Mouse (Mus musculus) thymus, postnatal 25 days (tissue): ENCODE results near the gene Med8.
A peak's percentile ranks its signal among the peaks of the same experiment; 100 is the strongest.

Experiments
- DNase-seq: peaks from one replicate; pipeline ENCODE4 v3.0.0; 2022

The Med8 gene

GRCm38 (mm10) chr4:118409142-118409900 is at the start of gene Med8, which contains the start of gene Szt2:
Med8 (plus strand) TSS chr4:118409337.
Szt2 (minus strand) TSS chr4:118409273.
- DNase-seq: peak; percentile 89

- peak; percentile 80 for DNase-seq
Measured at GRCm38 (mm10) chr4:118359896-118360720, 49.0 kb upstream of the Med8 start.

DNA sequence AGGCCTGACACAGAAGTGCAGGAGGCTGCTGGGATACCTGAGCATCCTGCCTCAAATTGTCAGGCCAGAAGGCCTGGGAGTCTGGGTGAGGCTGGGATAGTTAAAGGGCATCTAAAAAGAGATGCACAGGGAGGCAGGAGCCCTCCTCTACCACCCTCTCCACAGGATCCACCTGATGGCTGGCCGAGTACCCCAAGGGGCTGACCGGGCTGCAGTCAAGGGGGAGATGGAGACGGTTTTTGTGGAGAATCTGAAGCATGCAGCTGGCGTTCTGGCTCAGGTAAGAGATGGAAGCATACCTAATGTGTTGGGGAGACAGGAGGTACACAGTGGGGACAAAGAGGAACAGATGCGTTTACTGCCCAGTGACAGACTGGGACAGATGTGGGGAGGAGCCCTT is 47.7 kb upstream of the Med8 start:
- DNase-seq: no peak

GRCm38 (mm10) chr4:118362879-118363278 is 46.3 kb upstream of the Med8 start:
- DNase-seq: no peak

- DNase-seq: no peak
Measured at GRCm38 (mm10) chr4:118363985-118364384, 45.2 kb upstream of the Med8 start.

- DNase-seq: no peak
Measured at GRCm38 (mm10) chr4:118364641-118365040, 44.5 kb upstream of the Med8 start.

- no peak for DNase-seq
Measured at GRCm38 (mm10) chr4:118365991-118366390, 43.1 kb upstream of the Med8 start.

DNA sequence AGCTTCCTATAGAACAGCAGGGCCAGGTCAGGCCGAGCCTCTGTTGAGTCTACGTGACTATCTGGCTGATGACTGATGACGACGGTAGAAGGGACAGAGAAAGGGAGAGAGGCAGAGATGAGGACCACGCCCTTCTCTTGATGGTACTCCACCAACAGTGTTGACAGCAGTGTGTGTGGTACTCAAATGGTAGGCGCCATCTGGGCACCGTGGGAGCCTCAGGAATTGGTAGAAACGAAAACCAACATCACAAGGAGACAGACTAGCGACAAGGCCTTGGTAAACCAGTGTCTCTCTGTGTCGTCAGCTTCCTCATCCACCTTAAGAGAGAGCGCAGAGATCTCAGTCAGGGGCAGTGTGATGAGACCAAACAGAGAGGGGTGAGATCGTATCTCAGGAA is 41.6 kb upstream of the Med8 start:
- no peak for DNase-seq

GRCm38 (mm10) chr4:118368616-118369015 is 40.5 kb upstream of the Med8 start:
- no peak for DNase-seq

DNA sequence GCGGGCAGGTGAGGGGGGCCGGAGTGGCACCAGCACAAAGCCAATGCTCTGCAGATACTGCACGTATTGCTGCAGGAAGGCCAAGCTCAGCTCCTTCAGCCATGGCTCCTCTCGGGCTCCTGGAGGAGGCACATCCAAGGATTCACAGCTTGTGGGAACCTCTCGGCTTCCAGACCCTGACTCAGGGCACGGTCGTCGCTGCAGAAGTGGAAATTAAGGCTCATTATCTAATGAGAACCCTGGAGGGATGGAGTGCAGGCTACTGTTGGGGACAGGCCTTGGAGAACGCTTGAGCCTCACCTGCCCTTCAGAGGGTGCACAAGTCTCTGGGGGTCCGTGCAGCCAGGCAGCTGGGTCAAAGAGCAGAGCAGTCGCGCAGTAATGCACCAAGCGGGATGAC is 37.3 kb upstream of the Med8 start:
- no peak for DNase-seq

DNA sequence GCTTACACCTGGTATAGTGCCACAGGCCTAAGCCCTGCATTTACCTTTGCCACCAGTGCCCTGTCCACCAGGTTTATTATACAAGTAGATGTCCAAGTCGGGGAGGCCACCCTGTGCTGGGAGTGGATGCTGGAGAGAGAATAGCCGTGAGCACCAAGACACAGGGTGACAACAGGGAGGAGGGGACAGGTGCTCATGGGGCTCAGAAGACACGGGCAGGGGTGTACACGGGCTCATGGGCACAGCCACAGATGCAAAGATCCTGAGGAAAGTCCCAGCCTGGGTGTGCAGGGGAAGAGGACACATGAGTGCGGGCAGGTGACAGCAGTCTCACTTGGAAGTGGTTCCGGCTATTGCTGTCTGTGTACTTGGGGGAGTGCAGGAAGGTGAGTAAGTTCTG is 33.1 kb upstream of the Med8 start:
- DNase-seq: no peak

GRCm38 (mm10) chr4:118383271-118383670 is 25.9 kb upstream of the Med8 start:
- no peak for DNase-seq

DNA sequence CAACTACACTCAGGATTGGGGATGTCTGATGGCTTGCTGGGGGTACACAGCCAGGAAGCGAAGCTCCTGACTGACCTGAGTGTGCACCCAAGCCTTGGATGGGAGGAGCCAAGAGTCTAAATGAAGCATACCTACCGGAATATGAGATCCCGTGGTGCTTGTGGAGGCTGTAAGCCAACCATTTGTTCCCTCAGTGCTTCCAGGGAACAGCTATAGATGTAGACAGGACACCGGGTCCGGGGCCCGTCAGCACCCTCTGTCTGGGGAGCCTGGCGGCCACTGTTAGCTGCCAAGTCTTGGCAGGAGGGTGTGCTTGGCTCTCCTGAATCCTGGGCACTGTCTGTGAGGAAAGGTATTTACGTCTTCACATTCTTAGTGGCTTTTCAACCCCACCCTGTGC is 21.8 kb upstream of the Med8 start:
- no peak for DNase-seq

GRCm38 (mm10) chr4:118390146-118390545 is 19.0 kb upstream of the Med8 start:
- no peak for DNase-seq

- no peak for DNase-seq
Measured at GRCm38 (mm10) chr4:118394505-118394904, 14.6 kb upstream of the Med8 start.

DNA sequence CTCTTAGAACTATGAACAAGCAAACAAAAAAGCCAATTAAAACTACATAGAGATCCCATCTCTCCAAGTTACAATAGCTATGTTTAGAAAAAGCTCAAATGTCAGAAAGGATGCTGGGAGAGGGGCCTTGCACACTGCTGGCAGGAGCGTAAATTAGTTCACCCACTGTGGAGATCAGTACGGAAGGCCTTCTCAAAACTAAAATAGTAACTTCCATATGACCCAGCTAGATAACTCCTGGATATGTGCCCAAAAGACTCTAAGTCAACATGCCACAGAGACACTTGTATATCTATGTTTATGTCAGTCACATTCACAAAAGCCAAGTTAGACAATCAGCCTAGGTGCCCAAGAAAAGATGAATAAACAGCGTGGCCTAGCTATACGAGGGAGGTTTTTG is 13.8 kb upstream of the Med8 start:
- no peak for DNase-seq

- no peak for DNase-seq
Measured at GRCm38 (mm10) chr4:118396433-118396832, 12.7 kb upstream of the Med8 start.

DNA sequence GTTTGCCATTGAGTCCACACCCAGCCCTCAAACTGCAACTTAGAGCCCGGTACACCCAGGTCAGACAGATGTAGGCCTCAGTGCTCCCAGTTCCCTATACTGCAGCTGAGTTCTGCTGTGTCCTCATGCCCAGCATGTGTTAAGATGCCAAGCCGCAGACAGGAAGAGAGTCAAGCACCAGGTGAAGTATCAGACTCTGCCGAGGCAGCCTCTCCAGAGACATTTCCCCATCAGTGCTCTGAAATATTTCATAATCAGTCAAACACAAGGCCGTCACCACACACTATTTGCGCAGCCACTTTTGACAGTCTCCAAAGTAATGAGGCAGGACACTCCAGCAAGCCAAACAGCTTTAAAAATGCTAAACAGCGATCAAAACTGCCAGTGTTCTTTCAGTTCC is 10.7 kb upstream of the Med8 start:
- DNase-seq: no peak

DNA sequence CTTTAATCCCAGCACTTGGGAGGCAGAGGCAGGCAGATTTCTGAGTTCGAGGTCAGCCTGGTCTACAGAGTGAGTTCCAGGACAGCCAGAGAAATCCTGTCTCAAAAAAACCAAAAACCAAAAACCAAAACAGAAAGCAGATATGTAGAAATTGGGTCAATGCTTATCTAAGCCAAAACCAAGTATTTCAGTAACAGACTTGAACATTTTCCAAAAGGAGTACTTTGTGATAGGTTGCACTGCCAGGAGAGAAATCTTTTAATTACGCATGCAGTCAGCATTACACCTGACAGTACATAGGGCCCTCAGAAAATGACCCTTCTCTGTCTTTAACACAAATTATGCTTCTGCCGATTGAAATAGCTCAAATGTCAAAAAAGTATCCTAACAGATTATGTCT is 7.7 kb upstream of the Med8 start:
- no peak for DNase-seq

DNA sequence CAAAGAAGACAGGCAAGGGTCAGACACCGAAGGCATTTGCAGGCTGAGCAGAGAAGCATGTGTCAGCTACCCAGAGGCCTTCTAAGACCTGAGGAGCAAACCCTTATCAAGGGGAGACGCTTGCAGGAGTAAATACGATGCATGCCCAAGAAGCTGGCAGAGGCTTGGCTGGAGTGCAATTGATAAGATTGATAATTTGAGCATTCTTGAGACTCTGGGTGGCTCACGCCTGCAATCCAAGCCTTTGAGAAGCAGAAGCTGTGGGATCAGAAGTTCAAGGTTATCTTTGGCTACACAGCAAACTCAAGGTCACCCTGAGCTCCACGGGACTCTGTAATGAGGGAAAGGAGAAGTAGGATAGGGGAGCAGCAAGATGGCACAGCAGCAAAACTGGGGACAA is 7.2 kb upstream of the Med8 start:
- DNase-seq: no peak

- DNase-seq: no peak
Measured at GRCm38 (mm10) chr4:118402701-118403100, 6.4 kb upstream of the Med8 start.

- no peak for DNase-seq
Measured at GRCm38 (mm10) chr4:118410871-118411270, 1.7 kb downstream of the Med8 start.

DNA sequence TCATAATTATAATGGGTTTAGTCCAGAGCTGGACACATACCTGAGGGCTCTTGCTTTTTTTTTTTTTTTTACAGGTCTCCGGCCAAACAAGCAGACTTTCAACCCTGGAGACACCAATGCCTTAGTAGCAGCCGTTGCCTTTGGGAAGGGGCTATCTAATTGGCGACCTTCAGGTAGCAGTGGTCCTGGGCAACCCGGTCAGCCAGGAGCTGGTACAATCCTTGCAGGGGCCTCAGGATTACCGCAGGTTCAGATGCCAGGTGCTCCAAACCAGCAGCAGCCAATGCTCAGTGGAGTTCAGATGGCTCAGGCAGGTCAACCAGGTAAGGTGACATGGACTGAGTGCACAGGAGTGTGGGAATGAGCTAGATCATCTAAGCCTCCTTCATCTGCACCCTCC is 4.4 kb downstream of the Med8 start:
- no peak for DNase-seq

DNA sequence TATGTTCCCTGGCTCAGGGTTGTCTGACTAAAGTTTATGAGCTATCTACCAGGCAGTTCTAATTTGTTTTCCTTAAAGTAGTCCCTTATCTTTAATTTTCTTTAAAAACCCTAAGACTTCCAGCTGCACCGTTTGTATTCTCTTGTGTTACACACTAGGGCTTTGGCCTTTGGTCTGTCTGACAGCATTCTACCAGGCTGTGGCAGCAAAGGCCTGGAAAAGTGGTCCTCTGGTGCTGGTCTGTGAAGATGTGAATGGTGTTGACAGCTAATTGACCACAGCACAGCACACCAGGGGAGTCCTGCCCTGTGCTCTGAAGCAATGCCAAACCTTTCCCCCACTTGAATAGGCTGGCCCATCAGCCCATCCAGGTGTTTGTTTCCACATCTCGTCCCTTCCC is 6.6 kb downstream of the Med8 start:
- no peak for DNase-seq
